Mouse (Mus musculus) thymus, postnatal 36 days (tissue): ENCODE measurements at regions not wholly inside any gene's neighbourhood (a gene's known extent, or its start where the extent isn't known, plus 50 kb on each side); places are given as distances from the start of the nearest gene placed in this dataset.

Experiments
- DNase-seq, 2 experiments: peaks; one replicate each; pipeline ENCODE4 v3.0.0; 2022; ENCODE audit warnings: mixed read lengths in 2 of 2

GRCm38 (mm10) chr14:76247664-76248063 lies 137.0 kb downstream of the Nufip1 start:
- peak; percentile 38 to 39 for DNase-seq

- DNase-seq, result no peak
Measured at GRCm38 (mm10) chr14:76253850-76254249, 143.2 kb downstream of the Nufip1 start.

- DNase-seq, result no peak
Measured at GRCm38 (mm10) chr14:76254565-76255501, 144.1 kb downstream of the Nufip1 start.

- no peak for DNase-seq
Measured at GRCm38 (mm10) chr14:76255971-76256370, 145.3 kb downstream of the Nufip1 start.

GRCm38 (mm10) chr14:76258626-76259025 lies 147.9 kb downstream of the Nufip1 start:
- no peak for DNase-seq

- DNase-seq, result no peak
Measured at GRCm38 (mm10) chr14:76260628-76261293, 150.1 kb downstream of the Nufip1 start.

GRCm38 (mm10) chr14:76263682-76264081 lies 151.1 kb upstream of the Tsc22d1 start:
- DNase-seq, result no peak

GRCm38 (mm10) chr14:76265819-76266218 lies 148.9 kb upstream of the Tsc22d1 start:
- no peak for DNase-seq

GRCm38 (mm10) chr14:76266249-76266648 lies 148.5 kb upstream of the Tsc22d1 start:
- no peak for DNase-seq

GRCm38 (mm10) chr14:76267091-76267490 lies 147.7 kb upstream of the Tsc22d1 start:
- no peak for DNase-seq

- no peak for DNase-seq
Measured at GRCm38 (mm10) chr14:76271190-76271589, 143.6 kb upstream of the Tsc22d1 start.

GRCm38 (mm10) chr14:76272840-76273239 lies 141.9 kb upstream of the Tsc22d1 start:
- no peak for DNase-seq

GRCm38 (mm10) chr14:76276655-76277054 lies 138.1 kb upstream of the Tsc22d1 start:
- DNase-seq, result no peak

- no peak for DNase-seq
Measured at GRCm38 (mm10) chr14:76278751-76279450, 135.9 kb upstream of the Tsc22d1 start.

GRCm38 (mm10) chr14:76279561-76279960 lies 135.2 kb upstream of the Tsc22d1 start:
- DNase-seq, result no peak

GRCm38 (mm10) chr14:76281867-76282266 lies 132.9 kb upstream of the Tsc22d1 start:
- no peak for DNase-seq

- DNase-seq, result no peak
Measured at GRCm38 (mm10) chr14:76287768-76288167, 127.0 kb upstream of the Tsc22d1 start.

GRCm38 (mm10) chr14:76290401-76291018 lies 124.3 kb upstream of the Tsc22d1 start:
- no peak for DNase-seq

- no peak for DNase-seq
Measured at GRCm38 (mm10) chr14:76292211-76292610, 122.5 kb upstream of the Tsc22d1 start.

GRCm38 (mm10) chr14:76295411-76296169 lies 119.2 kb upstream of the Tsc22d1 start:
- DNase-seq, result no peak

- no peak for DNase-seq
Measured at GRCm38 (mm10) chr14:76297864-76298263, 116.9 kb upstream of the Tsc22d1 start.
